Mouse (Mus musculus): ENCODE data around the gene Rabgef1. TPM values are rescaled to one million over a fixed set of nuclear protein-coding genes. Genes with fewer than 3 reads are reported as not detected.

Gene Rabgef1
- polyA plus RNA-seq, 1 experiment from 2014 or later, result 23.9 TPM

DNA sequence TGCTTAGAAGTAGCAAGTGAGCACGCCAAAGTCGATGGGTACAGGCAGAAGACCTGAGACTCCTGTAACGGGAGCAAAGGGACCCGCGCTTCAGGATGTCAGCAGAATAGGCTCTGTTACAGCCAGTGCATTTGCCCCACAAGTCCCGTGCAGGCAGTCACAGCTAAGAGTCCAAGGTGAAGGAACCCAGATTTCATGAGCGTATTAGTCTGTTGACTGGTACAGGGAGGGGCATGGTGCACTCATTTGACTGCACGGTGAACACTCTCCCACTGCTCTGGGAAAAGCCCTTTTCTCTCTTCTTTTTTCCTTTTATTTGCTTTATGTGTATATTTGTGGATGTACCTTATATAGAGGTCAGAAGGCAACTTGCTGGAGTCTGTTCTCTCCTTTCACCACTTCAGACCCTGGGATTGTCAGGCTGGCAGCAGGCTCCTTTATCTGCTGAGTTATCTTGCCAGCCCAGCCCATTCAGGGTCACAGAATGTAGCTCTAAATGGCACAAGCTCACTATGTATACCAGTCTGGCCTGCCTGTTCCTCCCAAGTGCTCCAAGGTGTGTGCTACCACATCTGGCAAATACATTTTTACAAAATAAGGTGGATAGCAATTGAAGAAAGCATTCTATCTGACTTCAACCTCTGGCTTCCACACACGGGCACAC is 12.7 kb downstream of the Rabgef1 start:
- Histone ChIP-seq H3K4me2 (no peak overlapping the region), H3K9me3 (ENCODE audit: low read depth, low read length) (no peaks in the 10 kb centered on the region), H3K4me1 (ENCODE audit: insufficient read depth) (no peaks in the 10 kb centered on the region), H3K4me3 (ENCODE audit: low read depth, low read length) (no peak overlapping the region), H3K36me3 (ENCODE audit: insufficient read depth) (peaks cover 12% of the 10 kb centered on the region), H3K27ac (ENCODE audit: low read depth) (no peak overlapping the region), H3K27me3 (ENCODE audit: insufficient read depth, low read length) (no peaks in the 10 kb centered on the region), H3K9ac (no peak overlapping the region)
- ATAC-seq (ENCODE audit: insufficient read depth) (no peak), DNase-seq (no peak)
- no peak for TF ChIP-seq CTCF (IDR thresholded peaks at IDR 0.05; ENCODE audit: low read depth)
- WGBS, result 79% methylated on average over 9 of the region's 9 CpGs

DNA sequence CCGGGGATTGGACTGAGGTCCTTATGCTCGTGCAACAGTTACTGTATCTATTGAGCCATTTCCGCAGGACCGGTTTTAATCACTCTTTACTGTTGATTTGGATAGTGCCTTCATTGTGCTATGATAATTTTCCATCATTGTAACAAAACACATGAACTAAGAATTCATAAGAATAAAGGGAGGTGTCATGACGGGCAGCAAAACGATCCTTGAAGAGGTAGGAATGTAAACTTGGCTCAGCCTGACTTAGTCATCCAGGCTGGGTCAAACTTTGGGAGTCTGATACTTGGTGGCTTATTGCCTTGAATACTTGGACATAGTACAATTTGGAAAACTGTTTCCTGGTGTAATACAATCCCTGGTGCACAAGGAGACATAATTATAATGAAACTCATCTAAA is 13.7 kb downstream of the Rabgef1 start:
- Histone ChIP-seq H3K27me3 (ENCODE audit: insufficient read depth, low read length) (no peaks in the 10 kb centered on the region), H3K4me1 (ENCODE audit: insufficient read depth) (no peaks in the 10 kb centered on the region), H3K4me2 (no peak overlapping the region), H3K9ac (no peak overlapping the region), H3K4me3 (ENCODE audit: low read depth, low read length) (no peak overlapping the region), H3K9me3 (ENCODE audit: low read depth, low read length) (no peaks in the 10 kb centered on the region), H3K36me3 (ENCODE audit: insufficient read depth) (peaks cover 22% of the 10 kb centered on the region), H3K27ac (ENCODE audit: low read depth) (no peak overlapping the region)
- TF ChIP-seq CTCF (IDR thresholded peaks at IDR 0.05; ENCODE audit: low read depth), result no peak
- 77% methylated on average over 6 of the region's 6 CpGs for WGBS
- ATAC-seq (ENCODE audit: insufficient read depth) (no peak), DNase-seq (no peak)

GRCm38 (mm10) chr5:130187383-130187782 is 15.8 kb downstream of the Rabgef1 start:
- 63% methylated on average over 7 of the region's 7 CpGs for WGBS
- no peaks in the 10 kb centered on the region for H3K4me1 ChIP-seq (ENCODE audit: insufficient read depth)
- no peak overlapping the region for H3K9ac ChIP-seq
- H3K27me3 ChIP-seq (ENCODE audit: insufficient read depth, low read length), result no peaks in the 10 kb centered on the region
- peaks cover 40% of the 10 kb centered on the region for H3K36me3 ChIP-seq (ENCODE audit: insufficient read depth)
- TF ChIP-seq CTCF (IDR thresholded peaks at IDR 0.05; ENCODE audit: low read depth), result no peak
- no peak overlapping the region for H3K4me2 ChIP-seq
- H3K4me3 ChIP-seq (ENCODE audit: low read depth, low read length), result no peak overlapping the region
- no peak for ATAC-seq (ENCODE audit: insufficient read depth)
- DNase-seq, result no peak
- no peak overlapping the region for H3K27ac ChIP-seq (ENCODE audit: low read depth)
- H3K9me3 ChIP-seq (ENCODE audit: low read depth, low read length), result no peaks in the 10 kb centered on the region

DNA sequence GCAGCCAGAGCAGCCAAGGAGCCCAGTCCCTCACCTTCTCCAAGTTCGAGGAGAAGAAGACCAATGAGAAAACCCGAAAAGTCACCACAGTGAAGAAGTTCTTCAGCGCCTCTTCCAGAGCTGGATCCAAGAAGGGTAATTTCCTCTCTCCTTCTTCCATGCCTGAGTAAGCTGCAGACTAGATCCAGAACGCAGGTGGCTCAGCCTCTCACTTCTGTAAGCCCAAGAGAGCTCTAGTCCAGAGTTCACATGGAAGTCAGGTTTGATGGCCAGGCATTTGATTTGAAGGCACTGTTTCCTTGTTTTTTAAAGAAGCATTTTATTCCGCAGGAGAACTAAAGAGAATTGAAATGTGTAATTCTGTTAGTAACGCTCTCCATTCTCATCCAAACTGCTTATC is 19.3 kb downstream of the Rabgef1 start:
- 88% methylated on average over 6 of the region's 6 CpGs for WGBS

GRCm38 (mm10) chr5:130191865-130192264 is 20.3 kb downstream of the Rabgef1 start:
- Histone ChIP-seq H3K27ac (ENCODE audit: low read depth) (peak overlapping the region; percentile 30; the same call in 1 of the 2 replicates), H3K4me3 (ENCODE audit: low read depth, low read length) (no peak overlapping the region), H3K9me3 (ENCODE audit: low read depth, low read length) (no peaks in the 10 kb centered on the region), H3K36me3 (ENCODE audit: insufficient read depth) (peaks cover 45% of the 10 kb centered on the region), H3K4me2 (no peak overlapping the region), H3K27me3 (ENCODE audit: insufficient read depth, low read length) (no peaks in the 10 kb centered on the region), H3K4me1 (ENCODE audit: insufficient read depth) (no peaks in the 10 kb centered on the region), H3K9ac (no peak overlapping the region)
- no peak for TF ChIP-seq CTCF (IDR thresholded peaks at IDR 0.05; ENCODE audit: low read depth)
- 52% methylated on average over 6 of the region's 6 CpGs for WGBS
- DNase-seq, result no peak
- ATAC-seq (ENCODE audit: insufficient read depth), result peak; percentile 24; the same call in 1 of the 2 replicates

More for the DNA sequence above, 19.3 kb downstream of the Rabgef1 start:
- no peaks in the 10 kb centered on the region for H3K9me3 ChIP-seq (ENCODE audit: low read depth, low read length)
- no peak for TF ChIP-seq CTCF (IDR thresholded peaks at IDR 0.05; ENCODE audit: low read depth)
- H3K4me1 ChIP-seq (ENCODE audit: insufficient read depth), result no peaks in the 10 kb centered on the region
- no peak overlapping the region for H3K27ac ChIP-seq (ENCODE audit: low read depth)
- H3K4me2 ChIP-seq, result no peak overlapping the region
- DNase-seq (no peak), ATAC-seq (ENCODE audit: insufficient read depth) (no peak)
- H3K9ac ChIP-seq, result no peak overlapping the region
- H3K4me3 ChIP-seq (ENCODE audit: low read depth, low read length), result no peak overlapping the region
- no peaks in the 10 kb centered on the region for H3K27me3 ChIP-seq (ENCODE audit: insufficient read depth, low read length)
- peaks cover 43% of the 10 kb centered on the region for H3K36me3 ChIP-seq (ENCODE audit: insufficient read depth)

- peak overlapping the region; percentile 30; the same call in 1 of the 2 replicates for H3K27ac ChIP-seq (ENCODE audit: low read depth)
- no peaks in the 10 kb centered on the region for H3K4me1 ChIP-seq (ENCODE audit: insufficient read depth)
- no peaks in the 10 kb centered on the region for H3K27me3 ChIP-seq (ENCODE audit: insufficient read depth, low read length)
- no peaks in the 10 kb centered on the region for H3K9me3 ChIP-seq (ENCODE audit: low read depth, low read length)
- H3K4me3 ChIP-seq (ENCODE audit: low read depth, low read length), result no peak overlapping the region
- H3K36me3 ChIP-seq (ENCODE audit: insufficient read depth), result peaks cover 49% of the 10 kb centered on the region
- DNase-seq (peak; percentile 48), ATAC-seq (ENCODE audit: insufficient read depth) (peak; percentile 58; the same call in 1 of the 2 replicates)
- TF ChIP-seq CTCF (IDR thresholded peaks at IDR 0.05; ENCODE audit: low read depth), result no peak
- H3K9ac ChIP-seq, result no peak overlapping the region
- no peak overlapping the region for H3K4me2 ChIP-seq
- 30% methylated on average over 2 of the region's 2 CpGs for WGBS
Measured at GRCm38 (mm10) chr5:130192356-130192944, 20.9 kb downstream of the Rabgef1 start.

DNA sequence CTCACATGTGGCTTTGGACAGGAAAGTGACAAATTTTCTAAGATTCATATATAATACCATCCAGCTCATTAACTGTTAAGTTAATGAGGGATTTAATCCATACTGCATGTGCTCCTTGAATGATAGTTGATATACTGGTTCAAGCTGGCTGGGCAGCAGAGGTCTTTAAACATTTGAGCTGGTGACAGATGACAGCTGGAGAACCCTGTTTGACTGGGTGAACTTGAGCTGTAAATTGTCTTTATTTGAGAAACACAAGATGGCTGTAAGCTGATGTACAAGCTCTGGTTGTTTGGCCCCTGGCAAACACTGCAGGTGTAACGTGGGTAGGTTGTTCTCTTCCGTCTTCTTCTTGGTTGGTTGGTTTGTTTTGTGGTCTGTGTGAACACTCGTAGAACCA is 22.2 kb downstream of the Rabgef1 start:
- H3K36me3 ChIP-seq (ENCODE audit: insufficient read depth), result peaks cover 58% of the 10 kb centered on the region
- 65% methylated on average over 3 of the region's 3 CpGs for WGBS
- H3K27ac ChIP-seq (ENCODE audit: low read depth), result no peak overlapping the region
- ATAC-seq (ENCODE audit: insufficient read depth), result no peak
- no peaks in the 10 kb centered on the region for H3K27me3 ChIP-seq (ENCODE audit: insufficient read depth, low read length)
- no peaks in the 10 kb centered on the region for H3K9me3 ChIP-seq (ENCODE audit: low read depth, low read length)
- no peak overlapping the region for H3K4me3 ChIP-seq (ENCODE audit: low read depth, low read length)
- H3K4me2 ChIP-seq, result no peak overlapping the region
- H3K9ac ChIP-seq, result no peak overlapping the region
- H3K4me1 ChIP-seq (ENCODE audit: insufficient read depth), result no peaks in the 10 kb centered on the region
- DNase-seq, result no peak
- TF ChIP-seq CTCF (IDR thresholded peaks at IDR 0.05; ENCODE audit: low read depth), result no peak

All from lung, embryonic 14.5 days (tissue).